Mouse (Mus musculus): ENCODE data around the gene Dand5. TPM values are rescaled to one million over a fixed set of nuclear protein-coding genes. Genes with fewer than 3 reads are reported as not detected.
"Not testable (repeated sequence)": the region's sequence is repeated elsewhere in the genome, so short reads cannot be mapped to it uniquely, and the experiment has no call there.

Dand5 gene
- total RNA-seq, 2 experiments from 2014 or later, result 4.9 to 5.5 TPM

- intact Hi-C loops (cut with DNase I), result no loop called here
These were observed 12.5 kb upstream of the Dand5 start for GRCm38 (mm10) chr8:84834866-84835855.

GRCm38 (mm10) chr8:84834002-84834865 is 11.6 kb upstream of the Dand5 start:
- DNase-seq, result peak; percentile 69
- intact Hi-C loops (cut with DNase I), result no loop called here

More at GRCm38 (mm10) chr8:84834866-84835855, 12.5 kb upstream of the Dand5 start:
- peak; percentile 93 for DNase-seq

- intact Hi-C loops (cut with DNase I), result no loop called here
- no peak for DNase-seq
These were observed 10.4 kb upstream of the Dand5 start for GRCm38 (mm10) chr8:84832759-84833742.

- DNase-seq, result peak; percentile 77
- intact Hi-C loops (cut with DNase I), result no loop called here
These were observed 9.6 kb upstream of the Dand5 start for GRCm38 (mm10) chr8:84832034-84832717.

GRCm38 (mm10) chr8:84831490-84831889 is 8.9 kb upstream of the Dand5 start, which contains the start of gene Gadd45gip1:
TSS of gene Gadd45gip1 (plus strand) at chr8:84831522.
- intact Hi-C loops (cut with DNase I), result no loop called here

GRCm38 (mm10) chr8:84826518-84826917 is 3.9 kb upstream of the Dand5 start:
- DNase-seq; intact Hi-C loops (cut with DNase I): not testable (repeated sequence)

More at GRCm38 (mm10) chr8:84831490-84831889, 8.9 kb upstream of the Dand5 start, which contains the start of gene Gadd45gip1:
- DNase-seq, result no peak

GRCm38 (mm10) chr8:84825636-84826035 is 3.0 kb upstream of the Dand5 start:
- DNase-seq, result no peak
- intact Hi-C loops (cut with DNase I), result no loop called here

- DNase-seq, result peak; percentile 73
- intact Hi-C loops (cut with DNase I), result no loop called here
These were observed 1.0 kb upstream of the Dand5 start for GRCm38 (mm10) chr8:84823653-84824052.

- DNase-seq, result no peak
- intact Hi-C loops (cut with DNase I), result no loop called here
These were observed 6.5 kb downstream of the Dand5 start for GRCm38 (mm10) chr8:84816117-84816516.

- DNase-seq, result peak; percentile 93
These were observed 7.1 kb downstream of the Dand5 start for GRCm38 (mm10) chr8:84815547-84815946.

GRCm38 (mm10) chr8:84814555-84815441 is 7.8 kb downstream of the Dand5 start:
- peak; percentile 92 for DNase-seq
- intact Hi-C loops (cut with DNase I), result loop anchor here (2.0 kb wide), 1 partner anchor 116 kb away; no protein-coding TSS in a partner anchor

More at GRCm38 (mm10) chr8:84815547-84815946, 7.1 kb downstream of the Dand5 start:
- intact Hi-C loops (cut with DNase I), result loop anchor here (2.0 kb wide), 1 partner anchor 117 kb away; no protein-coding TSS in a partner anchor

GRCm38 (mm10) chr8:84814240-84814554 is 8.4 kb downstream of the Dand5 start:
- intact Hi-C loops (cut with DNase I), result loop anchor here (2.0 kb wide), 1 partner anchor 115 kb away; no protein-coding TSS in a partner anchor
- no peak for DNase-seq

GRCm38 (mm10) chr8:84813830-84814229 is 8.8 kb downstream of the Dand5 start:
- intact Hi-C loops (cut with DNase I), result loop anchor here (2.0 kb wide), 1 partner anchor 115 kb away; no protein-coding TSS in a partner anchor
- DNase-seq, result no peak

- intact Hi-C loops (cut with DNase I), result no loop called here
These were observed 9.6 kb downstream of the Dand5 start for GRCm38 (mm10) chr8:84813059-84813458.

GRCm38 (mm10) chr8:84811303-84811702 is 11.3 kb downstream of the Dand5 start:
- intact Hi-C loops (cut with DNase I), result no loop called here
- DNase-seq, result no peak

More at GRCm38 (mm10) chr8:84813059-84813458, 9.6 kb downstream of the Dand5 start:
- peak; percentile 89 for DNase-seq

- intact Hi-C loops (cut with DNase I), result no loop called here
- peak; percentile 98 for DNase-seq
These were observed 11.7 kb downstream of the Dand5 start for GRCm38 (mm10) chr8:84810896-84811295.

GRCm38 (mm10) chr8:84809941-84810280 is 12.7 kb downstream of the Dand5 start:
- intact Hi-C loops (cut with DNase I), result no loop called here
- no peak for DNase-seq
